In genomic region chr7:101326006-101326405, GRCm38 (mm10) we compare ENCODE assay signal across 20 mouse cellular contexts. TPM values are rescaled to one million over a fixed set of nuclear protein-coding genes. Genes with fewer than 3 reads are reported as not detected.
DNase-seq lines count a peak whose midpoint lies in the region; ATAC-seq and TF ChIP-seq lines count a peak whose summit lies in the region.
"Had no signal": no experiment of that assay in that cellular context is flagged by ENCODE, and none has a peak within 500 bp of the region (broad histone marks: within the 10 kb centered on the region; RNA-seq: fewer than 3 reads in every experiment).

No protein-coding gene starts in this region.

- H3K79me2 ChIP-seq in heart, adult 2 months (replicated peaks; ENCODE audit: control insufficient read depth, insufficient read depth, low read length): no peaks in the 10 kb centered on the region
- H3K79me2 ChIP-seq in liver, adult 2 months (ENCODE audit: control insufficient read depth, insufficient read depth, low read length): peaks cover 27% of the 10 kb centered on the region; the same call in 1 of the 2 replicates

- H3K9ac ChIP-seq in heart, adult 2 months (ENCODE audit: low read depth, low read length): no peak overlapping the region
- peak overlapping the region; percentile 67 for H3K9ac ChIP-seq in liver, adult 2 months (ENCODE audit: low read depth, low read length)
- no peak overlapping the region for H3K9ac ChIP-seq in liver, embryonic 12.5 days
- no peak overlapping the region for H3K9ac ChIP-seq in intestine, embryonic 16.5 days (ENCODE audit: low read depth, low read length)
- peak overlapping the region; percentile 66 for H3K9ac ChIP-seq in liver, postnatal 0 days (replicated peaks)
- H3K9ac ChIP-seq: embryonic facial prominence, embryonic 15.5 days; forebrain, embryonic 15.5 days; hindbrain, embryonic 12.5 days; liver, embryonic 14.5 days had no signal

- TF ChIP-seq CTCF in heart, adult 2 months (IDR thresholded peaks at IDR 0.05): no peak
- TF ChIP-seq CTCF in liver, adult 2 months (IDR thresholded peaks at IDR 0.05; ENCODE audit: low read depth, low read length): no peak
- no peak for TF ChIP-seq CTCF in liver, postnatal 0 days (IDR thresholded peaks at IDR 0.05; ENCODE audit: low read depth)

- H3K4me3 ChIP-seq in heart, embryonic 10.5 days: no peak overlapping the region
- no peak overlapping the region for H3K4me3 ChIP-seq in heart, adult 2 months
- peak overlapping the region; percentile 11; the same call in 1 of the 2 replicates for H3K4me3 ChIP-seq in liver, adult 2 months (ENCODE audit: insufficient read depth, low read depth, low read length)
- H3K4me3 ChIP-seq in liver, embryonic 12.5 days: no peak overlapping the region
- H3K4me3 ChIP-seq in intestine, embryonic 16.5 days (ENCODE audit: low read length): no peak overlapping the region
- H3K4me3 ChIP-seq in liver, postnatal 0 days (ENCODE audit: low read depth, low read length): no peak overlapping the region
- H3K4me3 ChIP-seq: embryonic facial prominence, embryonic 15.5 days; forebrain, embryonic 15.5 days; hindbrain, embryonic 12.5 days; left cerebral cortex, adult 2 months; limb, embryonic 10.5 days had no signal

- no peak for TF ChIP-seq EP300 in heart, adult 2 months (IDR thresholded peaks at IDR 0.05; ENCODE audit: insufficient read depth, low read depth, low read length)
- no peak for TF ChIP-seq EP300 in liver, postnatal 0 days (IDR thresholded peaks at IDR 0.05; ENCODE audit: low read depth)

- peaks cover 6% of the 10 kb centered on the region; the same call in 1 of the 2 replicates for H3K36me3 ChIP-seq in heart, embryonic 10.5 days
- no peaks in the 10 kb centered on the region for H3K36me3 ChIP-seq in heart, adult 2 months (ENCODE audit: control insufficient read depth, insufficient read depth, low read length)
- peaks cover 27% of the 10 kb centered on the region for H3K36me3 ChIP-seq in liver, adult 2 months (ENCODE audit: control insufficient read depth, insufficient read depth, low read length)
- H3K36me3 ChIP-seq in liver, embryonic 12.5 days: peaks cover 42% of the 10 kb centered on the region
- no peaks in the 10 kb centered on the region for H3K36me3 ChIP-seq in intestine, embryonic 16.5 days (ENCODE audit: control insufficient read depth, insufficient read depth, low read length)
- H3K36me3 ChIP-seq in liver, postnatal 0 days (replicated peaks; ENCODE audit: insufficient read depth, low read length): peaks cover 9% of the 10 kb centered on the region
- H3K36me3 ChIP-seq: embryonic facial prominence, embryonic 15.5 days; forebrain, embryonic 15.5 days; hindbrain, embryonic 12.5 days; limb, embryonic 10.5 days had no signal

- intact Hi-C loops in heart, adult 2 months (cut with DNase I): no loop called here

- no peak overlapping the region for H3K4me2 ChIP-seq in liver, embryonic 12.5 days
- H3K4me2 ChIP-seq in intestine, embryonic 16.5 days (ENCODE audit: low read depth, low read length): 0 out of 2 replicates have a peak overlapping the region, but pooled peaks have one; percentile 2
- peak overlapping the region; percentile 36 for H3K4me2 ChIP-seq in liver, postnatal 0 days (ENCODE audit: low read depth, low read length)
- H3K4me2 ChIP-seq: embryonic facial prominence, embryonic 15.5 days; forebrain, embryonic 15.5 days; hindbrain, embryonic 12.5 days had no signal

- no peak for ATAC-seq in liver, embryonic 12.5 days
- ATAC-seq in intestine, embryonic 16.5 days: no peak
- peak; percentile 11; the same call in 1 of the 2 replicates for ATAC-seq in liver, postnatal 0 days
- ATAC-seq: forebrain, embryonic 15.5 days; lung, postnatal 0 days had no signal

- no peak for TF ChIP-seq POLR2A in heart, adult 2 months (IDR thresholded peaks at IDR 0.05; ENCODE audit: insufficient read depth, low read depth, low read length)
- TF ChIP-seq POLR2A in liver, adult 2 months (IDR thresholded peaks at IDR 0.05; ENCODE audit: extremely low read depth, insufficient read depth, low read length): no peak

- DNase-seq in heart, embryonic 10.5 days (ENCODE audit: low spot score): peak; percentile 70
- DNase-seq in heart, adult 2 months: no peak
- DNase-seq in liver, adult 2 months (ENCODE audit: extremely low read depth, low read depth, low spot score): peak; percentile 96
- DNase-seq in liver, postnatal 0 days: peak; percentile 44
- no peak for DNase-seq in frontal cortex, postnatal 10 days (ENCODE audit: low spot score in 2 of 2)
- DNase-seq in right cerebral cortex, postnatal 25 days: no peak
- DNase-seq: adrenal gland, postnatal 10 days; cerebellum, adult 9-11 months; gastrocnemius, postnatal 25 days; heart, adult 18-20 months had no signal

- WGBS in heart, embryonic 10.5 days: 84% methylated on average over 5 of the region's 5 CpGs
- 91% methylated on average over 5 of the region's 5 CpGs for WGBS in heart, adult 2 months
- WGBS in liver, adult 2 months: 25% methylated on average over 5 of the region's 5 CpGs
- 74% methylated on average over 5 of the region's 5 CpGs for WGBS in liver, embryonic 12.5 days (ENCODE audit: insufficient replicate concordance)
- WGBS in intestine, embryonic 16.5 days: 81% methylated on average over 5 of the region's 5 CpGs
- WGBS in liver, postnatal 0 days (ENCODE audit: insufficient replicate concordance): 60% methylated on average over 5 of the region's 5 CpGs

- H3K27me3 ChIP-seq in heart, embryonic 10.5 days (ENCODE audit: insufficient read depth, poor library complexity, severe bottlenecking): peaks cover 77% of the 10 kb centered on the region
- H3K27me3 ChIP-seq in heart, adult 2 months (ENCODE audit: control insufficient read depth, insufficient read depth, low read length): no peaks in the 10 kb centered on the region
- H3K27me3 ChIP-seq in liver, adult 2 months (ENCODE audit: control insufficient read depth, insufficient read depth, low read length): no peaks in the 10 kb centered on the region
- peaks cover 7% of the 10 kb centered on the region for H3K27me3 ChIP-seq in liver, embryonic 12.5 days (replicated peaks)
- no peaks in the 10 kb centered on the region for H3K27me3 ChIP-seq in intestine, embryonic 16.5 days (replicated peaks; ENCODE audit: control insufficient read depth, insufficient read depth, low read length)
- H3K27me3 ChIP-seq in liver, postnatal 0 days (ENCODE audit: insufficient read depth, low read length): no peaks in the 10 kb centered on the region
- H3K27me3 ChIP-seq: embryonic facial prominence, embryonic 15.5 days had no signal

- peaks cover 55% of the 10 kb centered on the region for H3K4me1 ChIP-seq in heart, embryonic 10.5 days
- peaks cover 3% of the 10 kb centered on the region; the same call in 1 of the 2 replicates for H3K4me1 ChIP-seq in heart, adult 2 months (ENCODE audit: control insufficient read depth, insufficient read depth, low read length)
- peaks cover 48% of the 10 kb centered on the region for H3K4me1 ChIP-seq in liver, adult 2 months (ENCODE audit: control insufficient read depth, insufficient read depth, low read length)
- H3K4me1 ChIP-seq in liver, embryonic 12.5 days: peaks cover 67% of the 10 kb centered on the region
- H3K4me1 ChIP-seq in intestine, embryonic 16.5 days (ENCODE audit: control insufficient read depth, insufficient read depth, low read length): peaks cover 27% of the 10 kb centered on the region
- H3K4me1 ChIP-seq in liver, postnatal 0 days (ENCODE audit: insufficient read depth): peaks cover 41% of the 10 kb centered on the region

- H3K27ac ChIP-seq in heart, embryonic 10.5 days: no peak overlapping the region
- H3K27ac ChIP-seq in heart, adult 2 months: no peak overlapping the region
- H3K27ac ChIP-seq in liver, adult 2 months (replicated peaks; ENCODE audit: insufficient read depth, low read depth, low read length): peak overlapping the region; percentile 98
- no peak overlapping the region for H3K27ac ChIP-seq in liver, embryonic 12.5 days
- H3K27ac ChIP-seq in intestine, embryonic 16.5 days (ENCODE audit: low read length): no peak overlapping the region
- peak overlapping the region; percentile 97 for H3K27ac ChIP-seq in liver, postnatal 0 days (ENCODE audit: low read depth)
- H3K27ac ChIP-seq: embryonic facial prominence, embryonic 15.5 days; forebrain, embryonic 15.5 days; hindbrain, embryonic 12.5 days; left cerebral cortex, adult 2 months; limb, embryonic 10.5 days; liver, embryonic 14.5 days; macrophage had no signal

- no peaks in the 10 kb centered on the region for H3K9me3 ChIP-seq in heart, embryonic 10.5 days
- no peaks in the 10 kb centered on the region for H3K9me3 ChIP-seq in liver, embryonic 12.5 days (replicated peaks)
- no peaks in the 10 kb centered on the region for H3K9me3 ChIP-seq in intestine, embryonic 16.5 days (ENCODE audit: control insufficient read depth, low read length)
- H3K9me3 ChIP-seq in liver, postnatal 0 days (ENCODE audit: low read length): no peaks in the 10 kb centered on the region
- H3K9me3 ChIP-seq: embryonic facial prominence, embryonic 15.5 days; forebrain, embryonic 15.5 days; hindbrain, embryonic 12.5 days; limb, embryonic 10.5 days had no signal

RNA-seq across cellular contexts. Expression of gene Stard10, which starts 9.1 kb away (rescaled TPM):
- polyA plus RNA-seq in heart, embryonic 10.5 days (2016; fragmentation: Nextera tagmentation; extraction: Ambion mirVana): 24.7 and 62.7 TPM in 2 replicates
- total RNA-seq in heart, adult 2 months (2021): 10 to 100 TPM; 53.1 to 62.2 TPM
- 113 and 141 TPM in 2 replicates for polyA plus RNA-seq in heart, adult 2 months (2012; rRNA removed)
- 779 and 846 TPM in 2 replicates for total RNA-seq in liver, adult 2 months (2014; rRNA removed)
- 1,131 and 1,407 TPM in 2 replicates for polyA plus RNA-seq in liver, adult 2 months (2012; rRNA removed)
- polyA plus RNA-seq in liver, embryonic 12.5 days (2016; fragmentation: Nextera tagmentation; extraction: Ambion mirVana): 76.9 and 79.5 TPM in 2 replicates
- polyA plus RNA-seq in intestine, embryonic 16.5 days (2015; fragmentation: Nextera tagmentation; extraction: Ambion mirVana): 101 and 106 TPM in 2 replicates
- 361 and 384 TPM in 2 replicates for polyA plus RNA-seq in liver, postnatal 0 days (2015; fragmentation: Nextera tagmentation; extraction: Ambion mirVana)

RNA-seq across cellular contexts. Expression of gene Arap1, which starts 21.9 kb away (rescaled TPM):
- 15.9 and 24.6 TPM in 2 replicates for polyA plus RNA-seq in heart, embryonic 10.5 days (2016; fragmentation: Nextera tagmentation; extraction: Ambion mirVana)
- 10 to 100 TPM; 30.1 to 32.6 TPM for total RNA-seq in heart, adult 2 months (2021)
- 55.9 and 68.5 TPM in 2 replicates for polyA plus RNA-seq in heart, adult 2 months (2012; rRNA removed)
- 43.8 and 51.0 TPM in 2 replicates for total RNA-seq in liver, adult 2 months (2014; rRNA removed)
- polyA plus RNA-seq in liver, adult 2 months (2012; rRNA removed): 88.2 and 89.2 TPM in 2 replicates
- polyA plus RNA-seq in liver, embryonic 12.5 days (2016; fragmentation: Nextera tagmentation; extraction: Ambion mirVana): 20.5 and 24.6 TPM in 2 replicates
- polyA plus RNA-seq in intestine, embryonic 16.5 days (2015; fragmentation: Nextera tagmentation; extraction: Ambion mirVana): 60.9 and 61.8 TPM in 2 replicates
- polyA plus RNA-seq in liver, postnatal 0 days (2015; fragmentation: Nextera tagmentation; extraction: Ambion mirVana): 16.0 and 18.1 TPM in 2 replicates

RNA-seq across cellular contexts. Expression of gene Atg16l2, which starts 24.0 kb away (rescaled TPM):
- 19.2 and 22.1 TPM in 2 replicates for polyA plus RNA-seq in heart, embryonic 10.5 days (2016; fragmentation: Nextera tagmentation; extraction: Ambion mirVana)
- 1 to 10 TPM; 7.8 to 8.9 TPM for total RNA-seq in heart, adult 2 months (2021)
- polyA plus RNA-seq in heart, adult 2 months (2012; rRNA removed): 22.8 and 27.1 TPM in 2 replicates
- 8.7 and 9.1 TPM in 2 replicates for total RNA-seq in liver, adult 2 months (2014; rRNA removed)
- 8.2 and 13.8 TPM in 2 replicates for polyA plus RNA-seq in liver, adult 2 months (2012; rRNA removed)
- polyA plus RNA-seq in liver, embryonic 12.5 days (2016; fragmentation: Nextera tagmentation; extraction: Ambion mirVana): 4.7 and 5.7 TPM in 2 replicates
- polyA plus RNA-seq in intestine, embryonic 16.5 days (2015; fragmentation: Nextera tagmentation; extraction: Ambion mirVana): 13.4 and 17.3 TPM in 2 replicates
- 4.9 and 5.3 TPM in 2 replicates for polyA plus RNA-seq in liver, postnatal 0 days (2015; fragmentation: Nextera tagmentation; extraction: Ambion mirVana)

Comparison
In these comparisons a context has a peak if more than half of its experiments do, and no peak if none do; other contexts are left out.
1. DNase-seq: peak in heart, embryonic 10.5 days (single experiment), liver, adult 2 months (single experiment) and liver, postnatal 0 days (single experiment); none in heart, adult 2 months (0 of 2), frontal cortex, postnatal 10 days (0 of 2) and right cerebral cortex, postnatal 25 days (single experiment).
2. H3K27ac ChIP-seq: peak in liver, adult 2 months (single experiment) and liver, postnatal 0 days (single experiment); none in heart, embryonic 10.5 days (single experiment), heart, adult 2 months (single experiment), liver, embryonic 12.5 days (single experiment) and intestine, embryonic 16.5 days (single experiment).
3. H3K9ac ChIP-seq: peak in liver, adult 2 months (single experiment) and liver, postnatal 0 days (single experiment); none in heart, adult 2 months (single experiment), liver, embryonic 12.5 days (single experiment) and intestine, embryonic 16.5 days (single experiment).